ENCODE assay signal across 8 mouse cellular contexts in the genomic region with DNA sequence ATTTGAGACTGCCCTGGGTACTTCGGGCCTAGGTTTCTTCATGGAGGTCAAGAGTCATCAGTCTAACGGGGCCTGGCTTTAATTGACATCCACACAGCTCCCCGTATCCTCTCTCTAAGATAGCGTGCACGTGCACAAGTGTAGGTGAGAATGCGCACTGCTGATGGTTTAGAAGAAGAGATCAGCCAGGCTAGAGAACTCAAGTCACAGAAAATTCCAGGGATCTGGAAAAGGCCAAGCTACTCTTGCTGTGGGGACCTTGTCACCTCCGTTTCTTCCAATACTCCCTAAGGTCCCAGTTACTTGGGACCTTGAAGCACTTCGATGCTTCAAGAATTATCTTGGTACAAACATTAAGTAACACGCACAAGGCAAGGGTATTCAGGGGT. TPM values are rescaled to one million over a fixed set of nuclear protein-coding genes. Genes with fewer than 3 reads are reported as not detected.
A peak's percentile ranks its signal among the peaks of the same experiment; 100 is the strongest.
DNase-seq lines count a peak whose midpoint lies in the region; ATAC-seq and TF ChIP-seq lines count a peak whose summit lies in the region.

No protein-coding gene starts in this region.

- H3K4me1 ChIP-seq in heart, postnatal 0 days (ENCODE audit: control insufficient read depth, insufficient read depth), result peaks cover 39% of the 10 kb centered on the region
- H3K4me1 ChIP-seq in embryonic facial prominence, embryonic 10.5 days, result peaks cover 64% of the 10 kb centered on the region
- H3K4me1 ChIP-seq in hindbrain, embryonic 10.5 days (replicated peaks), result peaks cover 59% of the 10 kb centered on the region
- H3K4me1 ChIP-seq in midbrain, embryonic 12.5 days, result peaks cover 39% of the 10 kb centered on the region

- no peak for DNase-seq in heart, postnatal 0 days (ENCODE audit: low spot score)
- no peak for DNase-seq in heart, adult 18-20 months
- DNase-seq in embryonic facial prominence, embryonic 10.5 days (ENCODE audit: low spot score), result no peak
- no peak for DNase-seq in hindbrain, embryonic 10.5 days (ENCODE audit: low spot score)
- DNase-seq in T-cell, adult 2 months (ENCODE audit: low spot score), result no peak
- DNase-seq in MN1 (ENCODE audit: low spot score), result no peak
- no peak for DNase-seq in kidney, adult 8-10 months

- H3K4me3 ChIP-seq in heart, postnatal 0 days (ENCODE audit: low read depth, low read length), result peak overlapping the region; percentile 81
- H3K4me3 ChIP-seq in embryonic facial prominence, embryonic 10.5 days, result peak overlapping the region; percentile 32; the same call in 1 of the 2 replicates
- H3K4me3 ChIP-seq in hindbrain, embryonic 10.5 days, result 0 out of 2 replicates have a peak overlapping the region, but pooled peaks have one; percentile 16
- H3K4me3 ChIP-seq in midbrain, embryonic 12.5 days, result no peak overlapping the region

- WGBS in heart, postnatal 0 days, result 57% methylated on average over 9 of the region's 9 CpGs
- WGBS in embryonic facial prominence, embryonic 10.5 days, result 52% methylated on average over 9 of the region's 9 CpGs
- WGBS in hindbrain, embryonic 10.5 days, result 65% methylated on average over 9 of the region's 9 CpGs
- 78% methylated on average over 9 of the region's 9 CpGs for WGBS in midbrain, embryonic 12.5 days

- H3K27me3 ChIP-seq in heart, postnatal 0 days (ENCODE audit: control insufficient read depth, insufficient read depth, low read length), result no peaks in the 10 kb centered on the region
- peaks cover 24% of the 10 kb centered on the region for H3K27me3 ChIP-seq in embryonic facial prominence, embryonic 10.5 days (replicated peaks; ENCODE audit: low read depth, poor library complexity, severe bottlenecking)
- H3K27me3 ChIP-seq in hindbrain, embryonic 10.5 days (ENCODE audit: insufficient read depth, poor library complexity, severe bottlenecking), result peaks cover 30% of the 10 kb centered on the region
- H3K27me3 ChIP-seq in midbrain, embryonic 12.5 days, result peaks cover 31% of the 10 kb centered on the region

- H3K36me3 ChIP-seq in heart, postnatal 0 days (replicated peaks; ENCODE audit: control insufficient read depth, insufficient read depth, low read length), result no peaks in the 10 kb centered on the region
- no peaks in the 10 kb centered on the region for H3K36me3 ChIP-seq in embryonic facial prominence, embryonic 10.5 days (replicated peaks)
- H3K36me3 ChIP-seq in hindbrain, embryonic 10.5 days, result no peaks in the 10 kb centered on the region
- no peaks in the 10 kb centered on the region for H3K36me3 ChIP-seq in midbrain, embryonic 12.5 days

- H3K27ac ChIP-seq in heart, postnatal 0 days (ENCODE audit: low read depth), result peak overlapping the region; percentile 95; the same call in 1 of the 2 replicates
- H3K27ac ChIP-seq in embryonic facial prominence, embryonic 10.5 days (replicated peaks), result 0 out of 2 replicates have a peak overlapping the region, but pooled peaks have one; percentile 51
- H3K27ac ChIP-seq in hindbrain, embryonic 10.5 days, result no peak overlapping the region
- H3K27ac ChIP-seq in midbrain, embryonic 12.5 days (replicated peaks), result no peak overlapping the region

- H3K9ac ChIP-seq in heart, postnatal 0 days (replicated peaks; ENCODE audit: low read depth, low read length), result peak overlapping the region; percentile 83; the same call in 1 of the 2 replicates
- H3K9ac ChIP-seq in midbrain, embryonic 12.5 days (replicated peaks), result no peak overlapping the region

- H3K4me2 ChIP-seq in heart, postnatal 0 days (ENCODE audit: low read depth, low read length), result peak overlapping the region; percentile 94
- H3K4me2 ChIP-seq in midbrain, embryonic 12.5 days (replicated peaks), result peak overlapping the region; percentile 96

- TF ChIP-seq CTCF in heart, postnatal 0 days (IDR thresholded peaks at IDR 0.05; ENCODE audit: low read depth), result no peak

- no peaks in the 10 kb centered on the region for H3K9me3 ChIP-seq in heart, postnatal 0 days (replicated peaks; ENCODE audit: control insufficient read depth, low read length)
- no peaks in the 10 kb centered on the region for H3K9me3 ChIP-seq in embryonic facial prominence, embryonic 10.5 days
- no peaks in the 10 kb centered on the region for H3K9me3 ChIP-seq in hindbrain, embryonic 10.5 days
- H3K9me3 ChIP-seq in midbrain, embryonic 12.5 days, result no peaks in the 10 kb centered on the region

- no peak for ATAC-seq in heart, postnatal 0 days (ENCODE audit: insufficient read depth, low read depth)
- ATAC-seq in midbrain, embryonic 12.5 days (ENCODE audit: low FRiP score, low read depth), result no peak

- no peak for TF ChIP-seq EP300 in heart, postnatal 0 days (IDR thresholded peaks at IDR 0.05; ENCODE audit: low read depth)

RNA-seq across cellular contexts. Expression of a gene that starts 3.7 kb away (rescaled TPM):
- total RNA-seq in heart, postnatal 0 days (2014; rRNA removed; ENCODE audit: low replicate concordance), result 16.5 and 18.0 TPM in 2 replicates
- polyA plus RNA-seq in heart, postnatal 0 days (2015; fragmentation: Nextera tagmentation; extraction: Ambion mirVana), result 20.0 and 20.3 TPM in 2 replicates
- total RNA-seq in heart, adult 18-20 months (2021), result 10 to 100 TPM; 33.9 to 36.7 TPM
- polyA plus RNA-seq in embryonic facial prominence, embryonic 10.5 days (2016; fragmentation: Nextera tagmentation; extraction: Ambion mirVana), result 22.8 and 24.5 TPM in 2 replicates
- 21.9 and 25.9 TPM in 2 replicates for polyA plus RNA-seq in hindbrain, embryonic 10.5 days (2016; fragmentation: Nextera tagmentation; extraction: Ambion mirVana)
- 28.2 and 28.5 TPM in 2 replicates for polyA plus RNA-seq in midbrain, embryonic 12.5 days (2016; fragmentation: Nextera tagmentation; extraction: Ambion mirVana)

RNA-seq across cellular contexts. Expression of a gene that starts 47.7 kb away (rescaled TPM):
- total RNA-seq in heart, postnatal 0 days (2014; rRNA removed; ENCODE audit: low replicate concordance), result 56.4 and 61.3 TPM in 2 replicates
- polyA plus RNA-seq in heart, postnatal 0 days (2015; fragmentation: Nextera tagmentation; extraction: Ambion mirVana), result 60.7 and 63.5 TPM in 2 replicates
- 100 to 1,000 TPM; 163 to 164 TPM for total RNA-seq in heart, adult 18-20 months (2021)
- polyA plus RNA-seq in embryonic facial prominence, embryonic 10.5 days (2016; fragmentation: Nextera tagmentation; extraction: Ambion mirVana), result 30.7 and 32.9 TPM in 2 replicates
- polyA plus RNA-seq in hindbrain, embryonic 10.5 days (2016; fragmentation: Nextera tagmentation; extraction: Ambion mirVana), result 38.3 and 44.5 TPM in 2 replicates
- 46.2 and 48.0 TPM in 2 replicates for polyA plus RNA-seq in midbrain, embryonic 12.5 days (2016; fragmentation: Nextera tagmentation; extraction: Ambion mirVana)

Comparison
In these comparisons a context has a peak if more than half of its experiments do, and no peak if none do; other contexts are left out.
1. H3K27ac ChIP-seq: peak in heart, postnatal 0 days (single experiment) and embryonic facial prominence, embryonic 10.5 days (single experiment); none in hindbrain, embryonic 10.5 days (single experiment) and midbrain, embryonic 12.5 days (single experiment).